Mouse (Mus musculus): ENCODE data around the gene Cstf3.

Gene Cstf3

GRCm38 (mm10) chr2:104604718-104605117 lies 14.4 kb downstream of the Cstf3 start:
- no peak for DNase-seq (ENCODE audit: low read depth)

- no peak for DNase-seq (ENCODE audit: low read depth)
These were observed 15.2 kb downstream of the Cstf3 start for GRCm38 (mm10) chr2:104605560-104605959.

- DNase-seq (ENCODE audit: low read depth), result no peak
These were observed 24.5 kb downstream of the Cstf3 start for GRCm38 (mm10) chr2:104614786-104615185.

GRCm38 (mm10) chr2:104615985-104616711 lies 25.8 kb downstream of the Cstf3 start:
- DNase-seq (ENCODE audit: low read depth), result no peak

- no peak for DNase-seq (ENCODE audit: low read depth)
These were observed 68.3 kb downstream of the Cstf3 start for GRCm38 (mm10) chr2:104658659-104659058.

- DNase-seq (ENCODE audit: low read depth), result no peak
These were observed 73.2 kb downstream of the Cstf3 start for GRCm38 (mm10) chr2:104663372-104664100.

- DNase-seq (ENCODE audit: low read depth), result peak; percentile 41
These were observed 78.9 kb downstream of the Cstf3 start for GRCm38 (mm10) chr2:104669122-104669804.

- no peak for DNase-seq (ENCODE audit: low read depth)
These were observed 81.4 kb downstream of the Cstf3 start for GRCm38 (mm10) chr2:104671724-104672123.

- no peak for DNase-seq (ENCODE audit: low read depth)
These were observed 87.0 kb downstream of the Cstf3 start for GRCm38 (mm10) chr2:104677326-104677725.

- no peak for DNase-seq (ENCODE audit: low read depth)
These were observed 94.4 kb downstream of the Cstf3 start for GRCm38 (mm10) chr2:104684771-104685170.

GRCm38 (mm10) chr2:104685418-104685817 lies 95.1 kb downstream of the Cstf3 start:
- peak; percentile 72 for DNase-seq (ENCODE audit: low read depth)

- no peak for DNase-seq (ENCODE audit: low read depth)
These were observed 96.9 kb downstream of the Cstf3 start for GRCm38 (mm10) chr2:104687261-104687660.

- DNase-seq (ENCODE audit: low read depth), result no peak
These were observed 98.0 kb downstream of the Cstf3 start for GRCm38 (mm10) chr2:104688321-104688720.

- DNase-seq (ENCODE audit: low read depth), result no peak
These were observed 98.4 kb downstream of the Cstf3 start for GRCm38 (mm10) chr2:104688724-104689123.

- no peak for DNase-seq (ENCODE audit: low read depth)
These were observed 100.4 kb downstream of the Cstf3 start for GRCm38 (mm10) chr2:104690720-104691119.

- DNase-seq (ENCODE audit: low read depth), result no peak
These were observed 102.2 kb downstream of the Cstf3 start for GRCm38 (mm10) chr2:104692551-104692950.

GRCm38 (mm10) chr2:104699659-104700058 lies 109.3 kb downstream of the Cstf3 start:
- DNase-seq (ENCODE audit: low read depth), result no peak

- DNase-seq (ENCODE audit: low read depth), result no peak
These were observed 112.8 kb downstream of the Cstf3 start for GRCm38 (mm10) chr2:104703158-104703557.

- DNase-seq (ENCODE audit: low read depth), result no peak
These were observed 114.0 kb downstream of the Cstf3 start for GRCm38 (mm10) chr2:104704355-104704754.

GRCm38 (mm10) chr2:104709786-104710337 lies 119.5 kb downstream of the Cstf3 start:
- DNase-seq (ENCODE audit: low read depth), result no peak

GRCm38 (mm10) chr2:104710670-104711370 lies 120.5 kb downstream of the Cstf3 start:
- no peak for DNase-seq (ENCODE audit: low read depth)

All from induced T-regulatory cell, adult 2 months (primary cell).